Mouse (Mus musculus): ENCODE data around the gene Rapgef4.

Rapgef4 gene

DNA sequence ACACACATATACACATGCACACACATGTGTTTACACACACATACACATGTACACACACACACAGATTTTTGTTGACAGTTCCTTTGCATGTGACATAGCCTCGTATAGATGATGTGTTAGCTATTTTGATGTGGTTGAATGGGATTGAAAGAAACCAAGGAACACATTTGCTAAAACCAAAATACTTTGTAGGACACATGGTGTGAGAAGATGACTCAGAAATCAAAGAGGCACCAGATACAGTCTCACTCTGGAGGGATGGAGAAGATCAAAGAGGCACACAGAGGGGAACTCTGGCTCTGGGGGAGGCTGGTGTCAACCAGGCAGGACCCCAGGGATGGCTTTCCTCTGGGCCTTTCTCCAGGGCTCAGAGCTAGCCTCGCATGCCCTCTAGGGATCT, 4.7 kb downstream of the Rapgef4 start:
- no peak for DNase-seq

DNA sequence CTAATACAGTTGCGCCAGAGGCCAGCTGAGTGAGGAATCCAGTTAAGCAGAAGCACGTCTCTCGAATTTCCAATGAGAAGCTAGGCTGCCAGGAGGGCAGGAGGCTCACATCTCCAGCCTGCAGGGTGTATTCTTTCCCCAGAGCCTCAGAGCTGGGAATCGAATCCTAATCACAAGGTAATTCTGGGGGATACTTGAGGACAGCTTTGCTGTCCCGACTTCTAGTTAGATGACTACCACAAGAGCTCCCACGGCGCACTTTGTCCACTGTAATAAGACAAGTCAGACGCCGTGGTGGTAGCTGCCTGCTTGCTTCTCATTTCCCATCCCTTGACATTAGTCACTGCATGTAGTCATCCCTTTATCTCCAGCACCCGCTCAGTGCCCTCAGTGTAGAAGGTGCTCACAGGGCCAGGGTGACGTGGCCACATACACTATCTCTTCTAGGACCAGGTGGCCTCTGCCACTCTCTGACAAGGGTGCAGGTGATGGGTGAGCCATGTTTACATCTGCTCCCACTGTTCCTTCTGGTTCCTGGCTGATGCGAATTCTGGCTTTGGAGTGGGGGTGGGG, 5.3 kb downstream of the Rapgef4 start:
- no peak for DNase-seq

DNA sequence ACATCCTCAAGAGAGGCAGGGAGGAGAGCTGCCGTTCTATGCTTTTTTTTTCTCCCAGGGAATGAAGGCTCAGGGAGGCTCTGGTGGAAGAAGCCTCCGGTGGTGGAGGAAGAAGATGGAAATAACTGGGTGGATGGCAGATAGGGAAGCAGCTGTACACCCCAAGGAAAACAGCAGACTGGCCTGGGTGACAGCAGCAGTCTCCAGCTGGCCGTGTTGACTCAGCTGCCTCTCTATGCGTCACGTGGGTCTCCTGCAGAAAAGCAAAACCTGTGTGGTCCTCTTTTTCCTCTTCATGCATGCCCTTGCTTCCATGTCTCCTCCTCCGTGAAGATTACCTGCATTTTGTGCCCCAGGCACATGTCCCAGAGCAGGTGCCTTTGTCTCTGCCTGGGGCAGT, 7.5 kb downstream of the Rapgef4 start:
- DNase-seq, result no peak

DNA sequence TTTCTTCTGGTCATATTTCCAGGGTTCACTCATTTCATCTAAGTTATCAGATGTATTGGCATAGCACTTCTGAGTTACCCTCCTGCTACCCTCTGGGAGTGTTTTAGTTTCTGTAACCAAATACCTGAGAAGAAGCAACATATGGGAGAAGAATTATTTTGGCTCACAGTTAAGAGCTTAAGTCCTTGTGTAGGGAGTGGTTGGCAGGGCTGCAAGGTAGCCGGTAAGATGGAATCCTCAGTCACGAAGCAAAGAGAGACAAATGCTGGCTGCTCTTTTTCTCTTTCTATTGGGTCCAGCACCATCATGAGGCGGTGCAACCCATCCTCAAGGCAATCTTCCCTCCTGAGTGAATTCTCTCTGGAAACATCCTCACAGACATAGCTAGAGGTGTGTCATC, 11.1 kb downstream of the Rapgef4 start:
- no peak for DNase-seq

DNA sequence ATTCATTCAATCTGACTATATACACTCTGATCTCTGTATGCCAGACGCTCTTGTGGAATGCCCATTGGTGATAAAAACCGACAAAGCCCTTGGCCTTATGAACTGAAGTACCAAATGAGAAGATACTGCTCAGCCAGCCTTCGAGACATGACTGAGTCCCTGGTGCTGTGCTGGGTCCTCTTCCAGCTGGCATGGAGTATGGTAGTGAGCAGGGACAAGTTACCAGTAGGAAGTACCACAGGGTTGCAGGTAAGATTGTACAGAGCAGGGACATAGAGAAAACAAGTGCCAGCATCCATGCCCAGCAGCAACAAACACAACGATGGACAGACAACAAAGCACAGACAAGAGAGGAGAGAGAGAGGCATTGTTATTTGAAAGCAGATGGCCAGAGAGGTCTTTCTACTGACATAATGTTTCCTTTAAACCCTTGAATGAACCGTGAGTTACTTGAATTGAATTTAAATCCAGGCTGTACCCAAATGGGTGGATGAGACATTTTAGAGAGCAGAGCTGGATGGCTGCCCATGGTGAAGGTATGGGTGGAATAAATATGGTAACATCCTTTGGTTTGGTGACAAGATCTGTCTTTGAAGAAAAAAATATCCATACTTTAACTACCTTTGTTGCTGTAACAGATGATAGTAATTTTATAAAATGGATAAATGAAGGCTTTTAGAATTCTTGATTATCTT, 12.8 kb downstream of the Rapgef4 start:
- no peak for DNase-seq

DNA sequence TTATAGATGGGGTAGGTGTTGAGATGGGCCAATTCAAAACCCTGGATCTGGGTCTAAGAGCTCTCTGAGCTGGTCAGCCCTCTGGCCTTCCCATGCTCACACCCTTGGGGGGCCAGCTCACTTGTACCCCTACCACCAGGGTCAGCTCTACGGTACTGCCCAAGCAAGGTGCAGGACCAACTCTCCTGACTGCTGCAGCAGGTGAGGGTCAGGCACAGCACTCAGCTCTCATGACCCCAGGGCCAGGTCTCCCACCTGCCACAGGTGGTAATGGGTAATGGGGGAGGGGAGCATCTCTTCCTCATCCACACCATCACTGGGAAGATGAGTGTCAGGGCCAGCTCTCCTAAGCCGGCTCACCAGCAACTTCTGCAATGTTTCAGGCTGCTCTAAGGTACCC, 17.5 kb downstream of the Rapgef4 start:
- no peak for DNase-seq

- peak; percentile 56 to 57 for DNase-seq
Observed at GRCm38 (mm10) chr2:72000102-72000501, 19.1 kb downstream of the Rapgef4 start.

DNA sequence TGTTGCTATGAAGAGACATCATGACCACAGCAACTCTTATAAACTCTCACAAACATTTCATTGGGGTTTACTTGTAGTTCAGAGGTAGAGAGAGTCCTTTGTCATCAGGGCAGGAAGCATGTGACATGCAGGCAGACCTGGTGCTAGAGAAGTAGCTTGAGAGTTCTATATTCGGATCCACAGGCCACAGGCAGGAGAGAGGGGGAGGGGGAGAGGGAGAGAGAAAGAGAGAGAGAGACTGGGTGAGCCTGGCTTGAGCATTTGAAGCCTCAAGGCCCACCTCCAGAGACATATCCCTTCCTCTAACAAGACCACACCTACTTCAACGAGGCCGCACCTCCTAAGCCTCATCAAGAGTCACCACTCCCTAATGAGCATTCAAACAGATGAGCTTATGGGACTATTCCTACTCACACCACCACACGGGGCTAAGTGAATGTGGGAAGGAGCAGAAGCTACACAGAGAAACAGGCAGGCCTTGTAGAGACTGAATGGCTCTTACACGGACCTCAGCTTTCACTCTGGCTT, 21.9 kb downstream of the Rapgef4 start:
- no peak for DNase-seq

- DNase-seq, result no peak
Observed at GRCm38 (mm10) chr2:72003756-72004525, 22.9 kb downstream of the Rapgef4 start.

DNA sequence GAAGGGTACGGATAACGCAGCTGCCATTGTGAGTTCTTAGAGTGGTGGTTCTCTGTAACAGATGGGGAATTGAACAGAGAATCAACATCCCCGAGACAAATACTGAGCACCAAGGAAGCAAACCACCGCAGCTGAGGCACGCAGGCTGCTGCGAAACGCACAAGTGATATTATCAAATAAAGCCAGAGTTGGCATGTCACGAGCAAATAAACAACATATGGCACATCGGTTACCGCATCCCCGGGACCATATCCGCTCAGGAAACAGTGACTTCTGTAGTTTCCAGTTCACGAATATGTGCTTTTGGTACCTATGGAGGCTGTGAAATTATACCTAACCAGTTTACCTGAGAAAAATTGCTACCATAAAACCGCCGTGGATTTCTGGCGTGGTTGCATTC, 24.0 kb downstream of the Rapgef4 start:
- no peak for DNase-seq

- DNase-seq, result peak; percentile 49 to 54
Observed at GRCm38 (mm10) chr2:72009446-72010218, 28.6 kb downstream of the Rapgef4 start.

DNA sequence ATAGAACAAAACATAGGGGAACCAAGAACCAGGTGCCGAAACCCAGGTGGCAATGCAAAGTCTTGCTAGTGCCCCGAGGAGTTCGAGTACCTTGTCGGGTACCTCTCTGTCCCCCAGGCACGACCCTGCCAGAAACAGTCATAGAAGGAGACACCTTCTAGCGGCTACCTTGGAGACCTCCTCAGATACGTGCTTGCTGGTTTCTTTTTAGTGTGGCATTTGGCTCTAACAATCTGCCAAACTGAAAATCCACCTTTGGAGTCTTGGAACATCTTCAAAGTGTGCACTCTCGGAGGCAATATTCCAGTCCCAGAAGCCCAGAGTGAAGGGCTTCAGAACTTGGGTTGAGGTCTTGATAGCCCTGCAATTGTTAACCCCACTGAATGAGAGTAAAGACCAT, 34.3 kb downstream of the Rapgef4 start:
- DNase-seq, result no peak

DNA sequence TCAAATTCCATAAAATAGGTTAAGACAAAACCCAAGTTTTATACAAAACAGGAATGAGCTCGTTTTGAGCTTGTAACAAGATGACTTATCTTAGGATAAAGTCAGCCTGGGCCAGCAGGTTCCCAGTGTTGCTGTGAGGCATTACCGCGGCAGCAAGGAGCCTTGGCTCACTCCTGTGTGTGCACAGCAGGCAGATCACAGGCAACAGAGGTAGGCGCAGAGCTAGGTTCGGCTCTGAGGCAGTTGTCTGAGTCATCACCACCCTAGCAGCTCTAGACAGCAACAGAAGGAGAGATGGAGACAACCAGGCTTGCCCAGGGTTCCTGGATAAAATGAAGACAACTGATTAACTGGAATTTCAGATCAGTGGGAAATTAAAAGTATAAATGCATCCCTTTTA, 35.0 kb downstream of the Rapgef4 start:
- DNase-seq, result peak in 1 of 2 experiments; percentile 43

- DNase-seq, result peak in 1 of 2 experiments; percentile 44
Observed at GRCm38 (mm10) chr2:72017168-72017567, 36.1 kb downstream of the Rapgef4 start.

DNA sequence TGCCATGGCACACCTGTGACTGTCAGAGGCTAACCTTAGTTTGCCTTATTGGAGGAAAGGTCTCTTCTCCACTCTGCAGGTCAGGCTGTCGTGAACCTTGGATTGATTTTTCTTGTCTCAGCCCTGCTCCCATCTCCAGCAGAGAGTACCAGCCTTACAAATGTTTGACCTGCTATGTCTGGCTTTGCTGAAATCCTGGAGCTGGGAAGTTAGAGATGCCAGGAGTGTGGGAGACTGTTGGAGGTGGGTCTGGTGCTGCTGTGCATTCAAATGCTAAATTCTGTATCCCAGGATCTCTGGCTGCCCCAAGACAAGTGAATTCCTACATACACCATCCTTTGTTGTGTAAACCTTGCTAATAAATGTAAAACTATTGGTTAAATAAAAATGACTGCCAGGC, 37.7 kb downstream of the Rapgef4 start:
- no peak for DNase-seq

DNA sequence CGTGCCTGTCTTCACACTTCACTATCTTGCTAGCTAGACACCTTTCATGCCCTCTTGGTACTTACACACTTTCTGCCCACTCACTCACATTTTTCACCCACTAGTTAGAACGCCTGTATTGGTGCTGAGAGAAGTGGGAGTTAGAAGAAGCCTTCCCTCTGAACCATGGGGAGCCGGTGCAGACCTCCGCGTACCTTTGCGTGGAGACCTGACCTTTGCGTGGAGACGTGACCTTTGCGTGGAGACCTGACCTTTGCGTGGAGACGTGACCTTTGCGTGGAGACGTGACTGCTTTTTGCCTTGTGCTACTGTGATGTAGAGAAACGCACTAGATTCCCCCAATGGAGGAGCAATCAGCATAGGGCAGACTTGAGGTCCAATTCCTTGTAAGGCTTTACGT, 39.7 kb downstream of the Rapgef4 start:
- DNase-seq, result no peak

- DNase-seq, result peak; percentile 33 to 40
Observed at GRCm38 (mm10) chr2:72021440-72021839, 40.4 kb downstream of the Rapgef4 start.

GRCm38 (mm10) chr2:72021845-72022244, 40.8 kb downstream of the Rapgef4 start:
- DNase-seq, result peak; percentile 96 to 97

- DNase-seq, result no peak
Observed at GRCm38 (mm10) chr2:72023791-72024190, 42.8 kb downstream of the Rapgef4 start.

DNA sequence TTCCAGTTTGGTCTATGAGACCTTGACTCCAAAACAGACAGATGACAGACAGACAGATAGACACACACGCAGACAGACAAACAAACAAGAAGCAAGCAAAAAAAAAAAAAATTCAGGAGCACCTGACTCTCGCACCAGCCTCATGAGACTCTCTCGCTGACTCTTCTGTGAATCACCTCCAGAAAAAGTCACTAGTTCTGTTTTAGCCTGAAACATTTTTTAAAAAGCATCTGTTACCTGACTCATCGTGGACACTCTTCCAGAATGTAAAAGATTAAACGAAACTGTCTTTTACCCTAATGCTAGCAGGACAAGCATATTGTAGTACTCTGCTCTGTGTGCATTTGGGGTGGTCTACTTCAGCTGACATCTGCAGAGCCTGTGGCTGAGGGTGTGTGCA, 44.6 kb downstream of the Rapgef4 start:
- DNase-seq, result no peak

- no peak for DNase-seq
Observed at GRCm38 (mm10) chr2:72026506-72026905, 45.5 kb downstream of the Rapgef4 start.

DNA sequence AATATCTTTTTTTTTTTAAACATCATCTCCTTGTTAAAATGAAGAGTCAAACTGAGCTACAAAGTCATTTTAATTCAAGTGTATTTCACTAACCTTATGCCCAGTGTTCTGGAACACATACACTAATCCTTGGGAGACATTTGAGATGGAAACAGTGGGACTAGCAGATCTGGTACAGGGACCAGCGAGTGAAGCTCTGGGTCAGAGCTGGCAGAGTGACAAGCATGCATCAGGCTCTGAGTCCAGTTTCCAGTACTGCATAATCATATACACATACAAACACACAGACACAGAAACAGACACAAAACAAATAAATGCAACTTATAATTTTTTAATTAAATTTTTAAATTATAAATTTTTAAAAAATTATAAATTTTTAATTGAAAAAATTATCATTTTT, 48.0 kb downstream of the Rapgef4 start:
- DNase-seq, result peak; percentile 55 to 62

DNA sequence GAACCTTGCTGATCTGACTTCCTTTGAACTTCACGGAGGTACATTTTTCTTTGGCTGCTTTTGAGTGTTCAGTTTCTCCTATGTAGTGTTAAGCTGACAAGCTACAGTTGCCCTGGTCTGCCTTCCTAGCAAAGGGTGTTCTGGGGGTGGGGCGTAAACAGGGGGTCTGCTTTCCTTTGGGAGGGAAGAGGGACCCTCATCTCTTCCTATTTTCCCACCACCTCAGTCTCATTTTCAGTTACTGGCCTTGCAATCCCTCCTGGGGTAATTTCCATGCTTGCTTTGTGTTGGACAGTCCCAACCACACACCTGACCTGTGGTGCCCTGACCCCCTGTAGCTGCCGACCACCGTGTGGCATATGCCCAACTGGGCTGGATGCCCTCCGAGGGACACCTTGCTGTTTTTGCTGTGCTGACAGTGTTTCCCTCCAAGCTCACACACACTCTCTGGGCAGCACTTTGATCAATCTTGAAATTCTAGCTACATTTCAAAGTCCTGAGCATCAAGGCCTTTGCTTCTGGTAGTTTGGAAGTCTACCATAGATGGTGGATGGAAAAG, 48.6 kb downstream of the Rapgef4 start:
- DNase-seq, result peak in 1 of 2 experiments; percentile 47
